Mouse (Mus musculus) midbrain, embryonic 15.5 days (tissue): ENCODE measurements around the gene Gpr142. TPM values are rescaled to one million over a fixed set of nuclear protein-coding genes. Genes with fewer than 3 reads are reported as not detected.

Experiments used
- ATAC-seq: fragments of 200-750 bp; cut with Nextera tagmentation; replicated peaks from 2 replicates; pipeline ENCODE4 v1.8.0; 2017; ENCODE audit warnings: moderate TSS enrichment
- H3K27ac ChIP-seq: fragments of 300-500 bp; sonication (generic); 2 replicates; pipeline ENCODE4 v1.5.1; 2015; ENCODE audit warnings: mild to moderate bottlenecking, inconsistent platforms
- H3K27me3 ChIP-seq: fragments of 300-500 bp; sonication (generic); replicated peaks from 2 replicates; pipeline ENCODE4 v1.6.1; 2015; ENCODE audit warnings: inconsistent platforms
- H3K36me3 ChIP-seq: fragments of 300-500 bp; sonication (generic); replicated peaks from 2 replicates; pipeline ENCODE4 v1.6.1; 2015; ENCODE audit warnings: inconsistent platforms
- H3K4me1 ChIP-seq: fragments of 300-500 bp; sonication (generic); 2 replicates; pipeline ENCODE4 v1.6.1; 2015; ENCODE audit warnings: inconsistent platforms
- H3K4me2 ChIP-seq: fragments of 300-500 bp; sonication (generic); 2 replicates; pipeline ENCODE4 v1.6.1; 2015; ENCODE audit warnings: inconsistent platforms, mild to moderate bottlenecking, moderate library complexity
- H3K4me3 ChIP-seq: fragments of 300-500 bp; sonication (generic); 2 replicates; pipeline ENCODE4 v1.5.1; 2015; ENCODE audit warnings: mild to moderate bottlenecking, inconsistent platforms
- H3K9ac ChIP-seq: fragments of 300-500 bp; sonication (generic); 2 replicates; pipeline ENCODE4 v1.6.1; 2015; ENCODE audit warnings: mild to moderate bottlenecking, inconsistent platforms
- H3K9me3 ChIP-seq: fragments of 300-500 bp; sonication (generic); 2 replicates; pipeline ENCODE4 v1.6.1; 2016; ENCODE audit warnings: inconsistent platforms
- WGBS: fragments of 180-500 bp; shearing (Covaris S2); methylation state at CpG from one replicate; pipeline ENCODE4 v1.1.7; 2015; ENCODE audit warnings: mixed read lengths; 5-methylcytosine and 5-hydroxymethylcytosine counted together
- polyA plus RNA-seq: library from polyadenylated mRNA; unstranded; fragments of >200 nt; fragmentation: Nextera tagmentation; extraction: Ambion mirVana; gene quantifications from 2 replicates; pipeline ENCODE4 v1.2.1, GENCODE M21; 2015

Gene Gpr142
- not detected in 2 replicates for polyA plus RNA-seq

DNA sequence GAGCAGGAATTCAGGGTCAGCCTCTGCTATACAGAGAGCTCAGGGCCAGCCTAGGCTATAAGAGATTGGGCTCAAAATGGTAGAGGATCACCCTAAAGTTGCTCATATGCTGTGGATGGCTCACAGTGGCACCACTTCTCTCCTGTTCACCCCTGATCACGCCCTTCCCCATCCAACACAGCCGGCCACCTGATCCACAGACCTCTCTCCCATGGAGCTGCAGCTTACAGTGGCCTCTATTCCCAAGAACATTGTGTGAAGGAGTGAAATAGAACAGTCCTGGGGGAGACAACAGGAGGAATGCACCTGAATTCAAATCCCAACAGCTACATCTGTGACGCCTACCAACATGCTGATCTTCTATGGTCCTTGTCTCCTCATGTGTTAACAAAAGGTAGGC lies at the start of gene Gpr142:
TSS of gene Gpr142 (plus strand) at position 301 of the 400 bp plus-strand sequence.
- 95% methylated on average over 3 of the region's 3 CpGs for WGBS
- no peak within 1 kb of the TSS for H3K9ac ChIP-seq
- ATAC-seq = no peak
- H3K4me1 ChIP-seq = peaks cover 29% of the 10 kb centered on the region
- no peaks in the 10 kb centered on the region for H3K27me3 ChIP-seq
- H3K4me2 ChIP-seq = no peak within 1 kb of the TSS
- H3K36me3 ChIP-seq = no peaks in the 10 kb centered on the region
- no peaks in the 10 kb centered on the region for H3K9me3 ChIP-seq
- H3K4me3 ChIP-seq = no peak within 1 kb of the TSS
- no peak within 1 kb of the TSS for H3K27ac ChIP-seq

DNA sequence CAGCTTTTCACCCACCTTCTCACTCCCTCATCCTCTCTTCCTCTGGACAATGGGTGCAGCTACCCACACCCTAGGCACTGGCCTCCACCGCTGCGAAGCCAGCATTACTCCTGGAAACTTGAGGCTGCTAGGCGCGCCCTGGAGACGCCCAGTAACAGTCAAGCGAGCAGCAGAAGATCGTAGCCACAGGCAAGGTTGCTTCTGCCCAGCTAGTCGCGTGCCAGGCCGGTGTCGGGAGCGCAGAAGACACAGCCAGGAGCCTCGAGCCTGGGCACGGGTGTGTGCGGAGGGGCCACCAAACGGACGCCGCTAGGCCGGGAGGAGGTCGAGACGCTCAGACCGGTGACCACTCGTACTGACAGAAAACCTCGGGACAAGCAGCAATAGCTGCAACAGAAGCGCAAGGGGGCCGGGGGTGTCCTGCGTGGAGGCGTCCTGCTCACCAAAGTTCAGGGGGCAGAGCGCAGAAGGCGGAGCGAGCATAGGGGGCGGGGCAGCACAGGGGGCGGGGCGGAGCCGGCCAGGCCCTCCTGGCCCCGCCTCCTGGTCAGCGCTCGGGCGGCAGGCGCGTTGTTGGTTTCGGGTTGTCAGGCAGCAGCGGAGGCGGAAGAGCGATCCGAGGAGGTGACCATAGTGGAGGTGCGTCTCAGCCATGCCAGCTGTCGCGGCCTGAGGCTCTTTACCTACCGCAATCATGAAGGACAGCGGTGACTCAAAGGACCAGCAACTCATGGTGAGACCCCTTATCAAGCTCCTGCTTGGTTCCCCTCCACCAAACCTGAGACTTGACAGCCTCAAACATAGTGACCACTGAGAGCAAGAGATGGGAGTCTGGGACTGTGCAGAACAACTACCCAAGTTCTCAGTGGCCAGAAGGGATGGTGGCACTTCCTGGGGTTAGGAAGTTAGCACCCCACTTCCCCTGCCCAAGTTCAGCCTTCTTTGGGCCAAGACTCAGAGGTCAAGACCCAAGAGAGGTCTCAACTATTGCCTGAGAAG lies 33.6 kb upstream of the Gpr142 start, which contains the start of gene Kif19a:
TSS of gene Kif19a (plus strand) at position 569 of the 999 bp plus-strand sequence.
- 3% methylated on average over 51 of the region's 51 CpGs for WGBS
- peak; percentile 39; the same call in 1 of the 2 replicates for ATAC-seq
- H3K4me2 ChIP-seq = peak within 1 kb of the TSS; percentile 90

DNA sequence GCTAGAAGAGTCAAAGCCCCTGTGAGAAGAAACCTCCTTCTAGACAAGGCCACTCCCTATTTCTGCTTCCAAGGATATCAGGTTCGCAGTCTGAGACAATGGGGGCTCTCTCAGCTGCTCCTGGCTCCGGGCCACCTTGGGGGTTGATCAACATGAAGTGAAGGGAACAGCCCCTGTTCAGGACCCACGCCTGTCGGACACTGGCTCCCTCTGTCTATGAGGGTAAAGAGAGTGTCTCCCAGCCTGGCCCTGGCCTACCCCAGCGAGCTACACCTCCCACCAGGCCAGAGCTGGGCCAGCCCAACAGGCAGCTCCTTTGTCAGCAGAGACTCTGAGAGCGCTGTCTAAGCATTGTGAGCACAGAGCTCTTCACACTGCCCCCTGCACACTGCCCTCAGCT lies 28.8 kb upstream of the Gpr142 start:
- Histone ChIP-seq H3K36me3 (no peaks in the 10 kb centered on the region), H3K4me1 (peaks cover 8% of the 10 kb centered on the region; the same call in 1 of the 2 replicates), H3K4me3 (no peak overlapping the region), H3K4me2 (no peak overlapping the region), H3K27me3 (peaks cover 21% of the 10 kb centered on the region; the same call in 1 of the 2 replicates), H3K9me3 (no peaks in the 10 kb centered on the region), H3K27ac (no peak overlapping the region), H3K9ac (no peak overlapping the region)
- 41% methylated on average over 6 of the region's 6 CpGs for WGBS
- ATAC-seq = no peak

More for the DNA sequence above, 33.6 kb upstream of the Gpr142 start, which contains the start of gene Kif19a:
- Histone ChIP-seq H3K9me3 (no peaks in the 10 kb centered on the region), H3K27me3 (peaks cover 26% of the 10 kb centered on the region; the same call in 1 of the 2 replicates), H3K27ac (no peak within 1 kb of the TSS), H3K36me3 (no peaks in the 10 kb centered on the region), H3K9ac (peak within 1 kb of the TSS; percentile 17), H3K4me1 (peaks cover 10% of the 10 kb centered on the region; the same call in 1 of the 2 replicates), H3K4me3 (peak within 1 kb of the TSS; percentile 44)

DNA sequence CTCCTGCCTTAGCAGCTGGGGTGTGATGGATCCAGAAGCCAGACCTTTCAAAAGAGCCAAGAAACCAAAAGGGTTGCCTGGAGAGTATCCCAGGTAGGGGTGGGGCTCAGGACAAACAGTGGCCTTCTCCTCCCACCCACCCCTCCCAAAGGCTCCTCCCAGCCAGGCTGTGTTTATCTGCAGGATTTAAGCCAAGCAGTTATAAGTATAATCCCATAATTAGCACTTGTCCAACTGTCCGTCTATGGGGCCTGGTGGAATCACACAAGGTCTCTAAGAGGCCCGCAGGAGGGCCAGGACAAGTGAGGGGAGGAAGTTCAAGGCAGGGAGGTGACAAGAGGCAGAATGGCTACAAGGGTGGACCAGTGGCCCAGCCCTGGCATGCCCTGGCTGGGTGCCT lies 26.8 kb upstream of the Gpr142 start:
- no peak for ATAC-seq
- no peak overlapping the region for H3K4me3 ChIP-seq
- H3K27me3 ChIP-seq = 0 out of 2 replicates have a peak, but pooled peaks cover 4% of the 10 kb centered on the region
- H3K27ac ChIP-seq = no peak overlapping the region
- H3K36me3 ChIP-seq = no peaks in the 10 kb centered on the region
- no peaks in the 10 kb centered on the region for H3K4me1 ChIP-seq
- H3K4me2 ChIP-seq = no peak overlapping the region
- WGBS = 67% methylated on average over 2 of the region's 2 CpGs
- no peak overlapping the region for H3K9ac ChIP-seq
- no peaks in the 10 kb centered on the region for H3K9me3 ChIP-seq

DNA sequence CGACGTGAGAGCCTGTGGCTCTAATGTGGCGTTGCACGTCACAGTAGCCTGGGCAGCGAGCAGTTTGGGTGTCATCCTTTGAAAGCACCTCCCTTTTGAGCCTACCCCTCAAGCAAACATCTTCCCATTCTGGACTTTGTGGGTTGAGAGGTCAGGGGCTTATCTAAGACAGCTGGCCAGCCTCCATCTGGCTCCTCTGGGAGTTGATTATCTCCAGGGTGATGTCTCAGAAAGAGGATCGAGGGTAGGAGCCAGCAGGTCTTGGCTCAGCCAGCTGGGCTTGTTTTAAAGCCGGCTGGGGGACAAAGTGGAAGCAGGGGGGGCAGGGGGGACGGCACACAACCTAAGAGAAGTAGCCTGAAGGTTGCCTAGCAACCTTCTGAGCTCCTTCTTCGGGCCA lies 18.6 kb upstream of the Gpr142 start:
- 30% methylated on average over 9 of the region's 9 CpGs for WGBS
- no peak overlapping the region for H3K4me3 ChIP-seq
- no peaks in the 10 kb centered on the region for H3K36me3 ChIP-seq
- ATAC-seq = no peak
- H3K4me2 ChIP-seq = no peak overlapping the region
- H3K9me3 ChIP-seq = no peaks in the 10 kb centered on the region
- no peaks in the 10 kb centered on the region for H3K4me1 ChIP-seq
- H3K27me3 ChIP-seq = peaks cover 7% of the 10 kb centered on the region; the same call in 1 of the 2 replicates
- H3K27ac ChIP-seq = no peak overlapping the region
- no peak overlapping the region for H3K9ac ChIP-seq

DNA sequence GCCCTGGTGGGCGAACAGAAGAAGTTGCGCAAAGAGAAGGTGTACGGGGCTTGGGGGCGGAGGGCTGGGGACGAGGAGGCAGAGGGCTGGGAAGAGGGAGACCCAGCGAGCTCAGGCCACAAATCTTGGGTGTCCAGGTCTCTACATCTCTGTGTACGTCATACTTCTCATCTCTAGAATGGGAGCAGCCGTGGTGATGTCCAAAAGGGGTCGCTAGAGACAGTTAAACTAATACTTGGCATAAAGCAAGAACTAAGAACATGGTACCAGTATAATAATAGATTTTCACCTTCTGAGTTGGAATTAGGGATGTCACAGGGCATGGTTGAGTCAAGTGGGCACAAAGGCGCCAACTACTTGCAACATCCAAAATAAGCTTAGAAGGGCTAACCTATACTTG lies 12.8 kb upstream of the Gpr142 start:
- 56% methylated on average over 10 of the region's 10 CpGs for WGBS
- H3K9me3 ChIP-seq = no peaks in the 10 kb centered on the region
- H3K4me3 ChIP-seq = peak overlapping the region; percentile 27
- H3K4me2 ChIP-seq = peak overlapping the region; percentile 49
- H3K36me3 ChIP-seq = no peaks in the 10 kb centered on the region
- H3K27ac ChIP-seq = no peak overlapping the region
- H3K27me3 ChIP-seq = peaks cover 42% of the 10 kb centered on the region
- peaks cover 18% of the 10 kb centered on the region for H3K4me1 ChIP-seq
- H3K9ac ChIP-seq = peak overlapping the region; percentile 4; the same call in 1 of the 2 replicates
- no peak for ATAC-seq

DNA sequence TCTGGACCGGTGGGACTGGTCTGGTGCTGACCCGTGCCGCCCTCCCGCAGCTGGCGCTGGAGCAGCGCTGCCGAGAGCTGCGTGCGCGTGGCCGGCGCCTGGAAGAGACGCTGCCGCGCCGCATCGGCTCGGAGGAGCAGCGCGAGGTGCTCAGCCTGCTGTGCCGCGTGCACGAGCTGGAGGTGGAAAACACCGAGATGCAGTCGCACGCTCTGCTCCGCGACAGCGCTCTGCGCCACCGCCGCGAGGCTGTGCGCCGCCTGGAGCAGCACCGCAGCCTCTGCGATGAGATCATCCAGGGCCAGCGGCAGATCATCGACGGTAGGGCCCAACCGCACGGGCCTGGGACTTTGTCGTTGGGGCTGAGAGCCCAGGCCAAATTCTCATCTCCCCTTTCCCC lies 12.4 kb upstream of the Gpr142 start:
- peak; percentile 59 for ATAC-seq
- H3K27me3 ChIP-seq = peaks cover 42% of the 10 kb centered on the region
- H3K4me3 ChIP-seq = peak overlapping the region; percentile 27
- peaks cover 23% of the 10 kb centered on the region for H3K4me1 ChIP-seq
- peak overlapping the region; percentile 4; the same call in 1 of the 2 replicates for H3K9ac ChIP-seq
- H3K27ac ChIP-seq = no peak overlapping the region
- H3K9me3 ChIP-seq = no peaks in the 10 kb centered on the region
- WGBS = 2% methylated on average over 43 of the region's 43 CpGs
- H3K36me3 ChIP-seq = no peaks in the 10 kb centered on the region
- peak overlapping the region; percentile 49 for H3K4me2 ChIP-seq

DNA sequence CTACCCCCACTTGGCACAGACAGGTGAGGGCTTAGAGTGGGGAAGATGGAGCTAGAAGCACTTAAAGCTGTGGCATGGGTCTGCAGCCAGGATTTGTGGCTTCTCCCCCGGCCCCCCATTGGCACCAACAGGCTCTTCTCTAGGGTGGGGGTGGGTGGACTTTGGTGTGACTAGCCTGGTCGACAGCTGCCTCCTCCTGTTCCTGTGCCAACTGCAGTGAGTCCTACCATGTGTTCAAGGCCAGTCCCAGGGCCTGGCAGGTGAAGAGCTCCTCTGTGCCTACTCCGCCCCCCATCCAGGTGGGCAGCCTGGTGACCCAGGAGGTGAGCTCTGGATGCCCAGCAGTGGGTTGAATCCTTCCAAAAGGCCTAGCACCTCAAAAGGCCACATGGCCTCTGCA lies 11.1 kb upstream of the Gpr142 start:
- WGBS = 83% methylated on average over 3 of the region's 3 CpGs
- Histone ChIP-seq H3K4me3 (no peak overlapping the region), H3K36me3 (no peaks in the 10 kb centered on the region), H3K27me3 (peaks cover 42% of the 10 kb centered on the region), H3K4me2 (no peak overlapping the region), H3K4me1 (peaks cover 35% of the 10 kb centered on the region), H3K9me3 (no peaks in the 10 kb centered on the region), H3K27ac (no peak overlapping the region), H3K9ac (no peak overlapping the region)
- no peak for ATAC-seq

DNA sequence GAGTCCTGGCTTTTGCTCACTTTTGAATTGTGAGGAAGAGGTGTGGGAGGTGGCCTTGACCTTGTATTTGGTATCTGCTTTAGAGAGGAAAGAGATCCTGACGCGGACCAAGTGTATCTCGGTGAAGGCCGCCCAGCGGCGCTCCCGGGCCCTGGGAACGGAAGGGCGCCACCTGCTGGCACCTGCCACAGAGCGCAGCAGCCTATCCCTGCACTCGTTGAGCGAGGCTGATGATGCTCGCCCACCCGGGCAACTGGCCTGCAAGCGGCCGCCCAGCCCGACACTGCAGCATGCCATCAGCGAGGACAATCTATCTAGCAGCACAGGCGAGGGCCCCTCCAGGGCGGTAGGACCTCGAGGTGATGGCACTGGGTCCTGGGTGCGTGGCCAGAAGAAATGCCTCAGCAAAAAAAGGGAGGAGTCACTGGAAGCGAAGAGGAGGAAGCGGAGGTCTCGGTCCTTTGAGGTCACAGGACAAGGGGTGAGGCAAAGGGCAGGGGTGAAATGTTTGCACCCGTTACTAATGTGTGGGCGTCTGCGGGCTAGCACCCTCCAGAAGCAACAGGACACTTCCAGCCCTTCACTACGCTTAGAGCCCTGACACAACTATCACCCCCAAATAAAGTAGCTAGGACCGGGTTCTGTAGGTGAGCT lies 9.5 kb upstream of the Gpr142 start:
- WGBS = 12% methylated on average over 30 of the region's 30 CpGs
- peaks cover 48% of the 10 kb centered on the region for H3K4me1 ChIP-seq
- peak overlapping the region; percentile 15; the same call in 1 of the 2 replicates for H3K4me3 ChIP-seq

DNA sequence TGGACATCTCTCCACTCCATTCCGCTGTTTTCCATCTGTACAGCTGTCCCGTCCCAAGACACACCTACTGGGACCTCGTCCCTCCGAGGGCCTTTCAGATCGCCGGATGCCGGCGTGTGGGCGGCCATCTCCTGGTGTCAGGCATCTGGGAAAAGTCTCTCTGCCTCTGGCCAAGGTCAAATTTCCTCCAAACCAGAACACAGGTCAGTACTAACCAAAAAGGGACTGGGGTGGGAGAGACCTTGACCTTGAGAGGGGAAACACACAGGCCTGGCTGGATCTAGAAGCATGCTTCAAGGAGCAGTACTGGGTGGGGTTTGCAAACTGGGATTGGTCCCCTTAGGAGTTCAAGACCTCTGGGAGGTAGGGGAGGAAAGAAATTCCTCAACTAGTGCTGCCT lies 9.0 kb upstream of the Gpr142 start:
- H3K36me3 ChIP-seq = no peaks in the 10 kb centered on the region
- H3K4me3 ChIP-seq = no peak overlapping the region
- peaks cover 38% of the 10 kb centered on the region for H3K27me3 ChIP-seq
- no peaks in the 10 kb centered on the region for H3K9me3 ChIP-seq
- peaks cover 52% of the 10 kb centered on the region for H3K4me1 ChIP-seq
- WGBS = 59% methylated on average over 9 of the region's 9 CpGs
- no peak overlapping the region for H3K9ac ChIP-seq
- H3K27ac ChIP-seq = no peak overlapping the region
- no peak for ATAC-seq
- no peak overlapping the region for H3K4me2 ChIP-seq

More for the DNA sequence above, 9.5 kb upstream of the Gpr142 start:
- Histone ChIP-seq H3K27ac (no peak overlapping the region), H3K27me3 (peaks cover 42% of the 10 kb centered on the region), H3K9me3 (no peaks in the 10 kb centered on the region), H3K36me3 (no peaks in the 10 kb centered on the region), H3K9ac (no peak overlapping the region), H3K4me2 (peak overlapping the region; percentile 44)
- peak; percentile 25; the same call in 1 of the 2 replicates for ATAC-seq

DNA sequence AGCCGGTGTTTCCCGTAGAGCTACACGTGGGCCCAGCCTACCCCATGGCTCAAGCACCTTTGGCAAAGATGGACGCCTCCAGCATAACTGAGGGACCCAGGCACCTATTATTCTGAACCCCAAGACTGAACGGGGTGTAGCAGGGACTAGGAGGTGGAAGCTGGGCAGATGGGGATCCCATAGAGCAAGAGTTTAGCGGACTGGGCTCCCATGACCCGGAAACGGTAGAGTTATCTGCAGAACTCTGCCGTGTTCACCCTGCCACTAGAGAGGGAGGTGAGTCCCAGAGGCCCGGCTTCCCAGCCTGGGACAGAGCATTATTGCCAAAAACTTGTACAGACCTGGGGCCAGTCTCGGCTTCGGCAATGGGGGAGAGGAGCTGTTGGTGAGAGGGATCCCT lies 8.6 kb upstream of the Gpr142 start:
- Histone ChIP-seq H3K4me3 (no peak overlapping the region), H3K4me2 (no peak overlapping the region), H3K27me3 (peaks cover 35% of the 10 kb centered on the region), H3K9ac (no peak overlapping the region), H3K27ac (no peak overlapping the region), H3K9me3 (no peaks in the 10 kb centered on the region), H3K4me1 (peaks cover 57% of the 10 kb centered on the region), H3K36me3 (no peaks in the 10 kb centered on the region)
- WGBS = 75% methylated on average over 12 of the region's 12 CpGs
- no peak for ATAC-seq

DNA sequence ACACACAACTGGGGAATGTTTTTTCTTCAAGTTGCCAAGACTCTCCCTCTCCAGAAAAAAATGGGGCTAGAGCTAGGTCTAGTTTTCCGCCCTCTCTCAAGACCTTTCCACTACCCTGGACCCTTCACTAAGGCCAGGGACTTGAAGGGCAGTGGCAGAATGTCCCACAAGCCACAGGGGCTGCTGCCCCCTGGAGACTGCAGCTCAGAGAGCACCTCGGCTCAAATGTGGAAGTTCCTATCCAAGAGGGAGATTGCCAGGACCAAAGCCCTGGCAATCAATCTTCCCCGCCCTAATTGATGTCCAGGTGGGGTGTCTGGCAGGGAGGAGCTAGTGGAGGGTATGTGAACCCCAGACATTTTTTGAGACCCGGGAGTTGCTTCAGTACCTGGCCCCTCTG lies 7.9 kb upstream of the Gpr142 start:
- Histone ChIP-seq H3K9ac (no peak overlapping the region), H3K4me1 (peaks cover 63% of the 10 kb centered on the region), H3K27me3 (peaks cover 28% of the 10 kb centered on the region), H3K36me3 (no peaks in the 10 kb centered on the region), H3K4me3 (peak overlapping the region; percentile 54), H3K4me2 (peak overlapping the region; percentile 72), H3K27ac (peak overlapping the region; percentile 80), H3K9me3 (no peaks in the 10 kb centered on the region)
- WGBS = 53% methylated on average over 4 of the region's 4 CpGs
- ATAC-seq = no peak
